Mouse (Mus musculus) brain, adult 2 months (tissue): Measurements from ENCODE around the gene Snai1.
A peak's percentile ranks its signal among the peaks of the same experiment; 100 is the strongest.

Experiments
- DNase-seq: peaks from one replicate; pipeline ENCODE4 v3.0.0; 2011; ENCODE audit warnings: low read depth, low spot score

The Snai1 gene

DNA sequence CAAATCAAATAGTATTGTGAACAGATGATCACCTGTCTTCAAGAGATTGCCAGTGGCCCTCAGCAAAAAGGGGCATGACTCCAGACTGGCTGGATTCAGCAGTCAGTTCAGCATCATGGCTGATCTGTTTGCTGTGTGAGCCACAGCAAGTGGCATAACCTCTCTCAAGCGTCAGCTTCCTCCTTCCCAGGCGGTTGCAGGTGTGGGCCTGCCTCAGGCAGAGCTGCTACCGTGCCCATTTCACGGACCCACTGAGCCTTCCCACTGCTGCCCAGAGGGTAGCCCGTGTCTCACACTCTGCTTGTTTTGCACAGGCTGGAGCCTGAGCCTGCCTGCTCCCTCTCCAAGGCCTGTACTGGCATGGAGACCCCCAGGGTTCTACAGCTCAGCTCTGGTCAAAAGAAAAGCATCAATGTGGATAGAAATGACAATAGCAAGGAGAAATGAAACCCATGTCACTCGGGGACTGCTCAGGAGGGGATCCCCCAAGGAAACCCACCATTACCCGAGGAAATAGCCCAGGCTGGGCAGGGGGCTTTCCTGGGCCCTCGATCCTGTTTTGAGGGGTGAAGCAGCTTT is 13.4 kb downstream of the Snai1 start:
- no peak for DNase-seq

DNA sequence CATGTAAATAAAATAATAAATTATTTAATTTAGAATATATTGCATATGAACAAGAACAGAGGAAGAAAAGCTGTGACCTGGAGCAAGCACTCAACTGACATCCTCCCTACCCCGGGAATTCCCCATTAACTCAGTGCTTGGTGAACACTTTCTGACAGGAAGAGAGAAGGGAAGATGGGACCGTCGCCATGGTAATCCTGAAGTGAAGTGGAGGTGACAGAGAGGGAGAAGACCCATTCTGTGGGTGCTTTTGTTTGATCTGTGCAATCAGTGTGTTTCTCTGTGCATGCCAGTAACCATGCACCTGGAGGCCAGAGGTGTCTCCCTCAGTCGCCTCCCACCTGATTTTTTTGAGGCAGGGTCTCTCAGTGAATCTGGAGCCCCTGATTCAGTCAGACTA is 14.3 kb downstream of the Snai1 start:
- no peak for DNase-seq

DNA sequence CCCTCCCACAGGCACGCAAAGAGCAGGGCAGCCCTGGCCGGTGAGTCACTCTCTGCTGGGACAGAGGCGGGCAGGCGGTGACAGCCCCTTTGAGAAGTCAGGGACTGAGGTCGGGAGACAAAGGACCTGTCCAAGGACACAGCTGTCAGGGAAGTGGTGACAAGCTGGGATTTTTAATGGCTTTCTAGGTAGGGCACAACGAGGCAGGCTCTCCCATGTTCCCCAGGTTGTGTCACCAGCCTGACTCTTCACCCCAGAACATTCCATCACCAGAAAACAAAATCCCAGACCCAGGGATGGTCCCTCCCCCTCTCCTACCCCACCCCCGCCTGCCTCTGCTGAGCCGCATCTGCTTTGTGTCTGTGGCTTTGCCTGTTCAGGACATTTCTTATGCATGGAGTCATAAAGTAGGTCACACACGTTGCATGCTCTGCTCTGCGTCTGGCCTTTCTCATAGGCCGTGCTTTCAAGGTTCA is 15.0 kb downstream of the Snai1 start:
- no peak for DNase-seq

DNA sequence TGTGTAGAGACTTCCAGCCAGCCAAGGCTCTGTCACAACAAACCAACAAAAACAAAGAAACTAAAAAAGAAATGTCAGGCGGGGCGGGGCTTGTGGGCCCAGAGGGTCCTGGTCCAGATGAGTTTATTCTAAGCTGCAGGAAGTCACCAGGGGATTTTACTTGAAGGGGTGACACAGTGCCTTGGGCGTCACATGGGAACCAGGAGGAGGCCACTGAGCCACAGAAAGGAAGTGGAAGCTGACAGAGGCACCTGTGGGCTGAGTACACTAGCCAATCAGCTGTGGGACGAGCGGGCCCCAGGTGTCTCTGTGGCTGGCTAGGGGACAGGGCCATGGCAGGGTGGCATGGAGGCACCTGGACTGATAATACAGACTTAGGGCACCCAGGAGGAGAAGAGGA is 17.8 kb downstream of the Snai1 start:
- DNase-seq, result no peak

DNA sequence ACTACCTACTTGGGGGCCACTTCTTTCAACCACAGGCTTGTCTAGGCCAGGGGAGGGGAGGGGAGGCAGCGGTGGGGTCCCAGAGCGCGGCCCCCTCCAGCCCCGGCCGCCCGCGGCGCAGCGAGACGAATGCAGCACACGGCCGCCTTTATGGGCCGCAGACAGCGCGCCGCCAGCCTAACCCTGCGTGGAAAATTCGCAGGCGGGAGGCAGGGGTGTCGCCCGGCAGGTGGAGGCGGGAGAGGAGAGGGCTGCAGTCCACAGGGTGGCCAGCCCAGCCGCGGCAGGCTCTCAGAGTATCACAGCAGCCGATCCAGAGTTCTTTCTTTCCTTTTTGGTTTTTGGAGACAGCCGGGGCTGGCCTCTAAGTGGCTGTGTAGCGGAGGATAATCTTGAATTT is 21.4 kb downstream of the Snai1 start:
- no peak for DNase-seq

DNA sequence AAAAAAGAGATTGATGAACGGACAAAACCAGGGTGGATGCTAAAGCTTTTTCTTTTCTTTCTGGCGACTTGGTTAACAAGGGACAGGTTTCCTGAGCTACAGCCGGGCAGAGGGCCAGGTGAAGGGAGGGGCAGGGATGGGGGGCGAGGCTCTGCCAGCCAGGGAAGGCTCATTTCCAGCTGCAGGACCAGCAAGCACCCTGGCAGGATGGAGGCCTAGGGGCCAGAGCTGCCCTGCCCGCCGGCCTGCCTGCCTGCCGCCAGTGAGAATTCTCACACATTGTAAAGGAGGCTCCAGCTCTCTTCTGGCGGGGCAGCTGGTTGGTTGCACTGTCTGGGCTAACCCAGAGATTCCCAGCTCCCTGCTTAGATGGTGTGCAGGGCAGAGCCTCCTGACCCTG is 24.1 kb downstream of the Snai1 start:
- DNase-seq, result peak; percentile 15

DNA sequence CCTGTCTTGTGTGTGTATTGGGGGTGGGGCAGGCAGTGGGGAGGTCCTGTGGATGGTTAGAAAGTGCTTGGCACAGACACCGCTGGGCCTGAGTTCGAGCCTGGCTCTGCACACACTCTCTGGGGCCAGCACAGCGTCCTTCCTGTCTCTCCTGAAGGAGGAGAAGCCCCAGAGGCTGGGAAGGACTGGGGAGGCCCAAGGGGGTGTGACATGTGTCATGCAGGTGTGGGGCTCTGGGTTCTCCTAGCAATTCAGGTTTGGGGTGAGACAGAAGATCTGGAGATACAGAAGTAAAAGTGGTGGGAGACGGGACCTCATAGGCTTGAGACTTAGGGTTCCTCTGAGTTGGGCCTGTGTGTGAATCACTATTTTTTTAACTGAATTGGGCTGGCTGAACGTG is 25.0 kb downstream of the Snai1 start:
- no peak for DNase-seq

DNA sequence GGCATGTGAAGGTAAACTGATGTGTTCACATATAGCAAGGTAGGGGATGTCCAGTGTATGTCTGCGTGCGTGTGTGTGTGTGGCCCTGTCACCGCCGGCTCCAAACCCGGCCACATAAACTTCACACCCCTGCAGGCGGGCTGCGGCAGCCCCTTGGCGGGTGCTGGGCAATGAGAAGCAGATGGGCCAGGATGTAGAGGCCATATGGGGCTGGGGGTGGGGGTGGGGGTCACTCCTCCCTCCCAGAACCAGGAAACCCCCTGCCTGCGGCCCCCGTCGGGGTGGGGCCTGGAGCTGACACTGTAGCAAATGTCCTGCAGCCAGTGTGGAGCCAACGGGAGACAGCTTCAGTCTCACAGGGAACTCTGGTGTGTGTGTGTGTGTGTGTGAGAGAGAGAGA is 25.7 kb downstream of the Snai1 start:
- DNase-seq, result no peak

DNA sequence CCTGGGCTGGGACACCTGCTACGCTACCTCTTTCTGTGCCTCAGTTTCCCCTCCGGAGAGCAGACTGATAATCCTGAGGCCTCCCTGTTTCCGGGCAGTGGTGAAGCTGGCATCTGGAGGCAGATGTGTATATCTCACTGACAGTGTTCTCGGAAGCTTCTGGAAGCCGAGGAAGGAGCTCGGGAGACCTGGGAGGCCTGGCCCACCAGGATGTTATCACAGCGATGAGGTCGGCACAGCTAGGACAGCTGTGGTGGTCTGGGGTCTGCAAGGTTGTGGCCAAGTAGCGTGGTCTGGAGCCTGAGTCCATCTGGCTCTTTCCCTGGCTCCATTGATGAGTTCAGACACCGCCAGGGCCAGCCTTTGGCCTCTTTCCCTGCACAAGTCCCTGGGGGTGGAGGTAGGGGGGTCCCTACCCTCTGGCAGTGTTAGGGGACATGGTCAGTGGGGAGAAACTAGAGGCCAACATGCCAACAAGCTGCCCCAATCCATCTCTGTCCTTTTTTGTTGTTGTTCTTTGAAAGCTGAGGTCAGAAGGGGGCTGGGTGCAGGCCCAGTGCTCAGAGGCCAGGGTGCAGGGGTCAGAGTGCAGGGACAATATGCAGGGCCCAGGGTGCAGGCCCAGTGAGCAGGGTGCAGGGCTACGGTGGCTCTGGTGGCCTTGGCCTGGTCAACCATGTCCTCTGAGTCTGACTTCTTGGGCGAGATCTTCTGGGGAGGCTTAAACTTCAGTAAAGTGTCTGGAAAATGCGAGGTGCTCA is 26.7 kb downstream of the Snai1 start:
- no peak for DNase-seq

DNA sequence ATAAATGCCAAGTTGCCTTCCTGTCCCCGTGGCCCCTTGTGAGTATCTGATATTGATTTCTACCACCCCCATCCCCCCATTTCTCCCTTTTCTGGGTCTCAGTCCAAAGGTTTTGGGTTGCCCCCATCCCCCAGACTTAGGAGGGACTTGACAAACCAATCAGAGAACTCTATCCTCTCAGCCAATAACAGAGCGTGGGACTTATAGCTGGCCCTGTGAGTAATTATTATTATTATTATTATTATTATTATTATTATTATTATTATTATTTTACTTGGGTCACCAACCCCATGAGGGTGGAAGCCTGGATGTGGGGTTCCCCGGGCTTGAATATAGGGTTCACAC is 27.3 kb downstream of the Snai1 start:
- DNase-seq, result no peak

DNA sequence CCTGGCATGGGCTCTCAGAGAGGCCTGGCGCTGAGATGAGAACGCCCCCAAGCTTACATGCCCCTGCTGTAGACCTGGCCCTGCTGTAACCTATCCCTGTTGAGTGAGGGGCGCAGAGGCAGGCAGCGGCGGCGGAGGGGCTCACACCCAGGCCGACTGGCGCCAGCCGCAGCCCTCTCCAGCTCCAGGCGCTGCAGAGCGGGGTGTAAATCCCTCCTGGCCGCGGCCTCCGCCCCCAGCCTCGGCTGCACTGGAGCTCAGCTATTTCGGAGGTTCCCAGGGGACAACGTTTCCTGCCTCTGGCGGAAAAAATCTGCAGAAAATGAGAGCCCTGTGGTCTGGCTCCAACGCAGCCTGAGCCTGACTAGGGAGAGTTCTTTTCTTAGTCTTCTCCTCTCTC is 27.7 kb downstream of the Snai1 start:
- peak; percentile 16 for DNase-seq

DNA sequence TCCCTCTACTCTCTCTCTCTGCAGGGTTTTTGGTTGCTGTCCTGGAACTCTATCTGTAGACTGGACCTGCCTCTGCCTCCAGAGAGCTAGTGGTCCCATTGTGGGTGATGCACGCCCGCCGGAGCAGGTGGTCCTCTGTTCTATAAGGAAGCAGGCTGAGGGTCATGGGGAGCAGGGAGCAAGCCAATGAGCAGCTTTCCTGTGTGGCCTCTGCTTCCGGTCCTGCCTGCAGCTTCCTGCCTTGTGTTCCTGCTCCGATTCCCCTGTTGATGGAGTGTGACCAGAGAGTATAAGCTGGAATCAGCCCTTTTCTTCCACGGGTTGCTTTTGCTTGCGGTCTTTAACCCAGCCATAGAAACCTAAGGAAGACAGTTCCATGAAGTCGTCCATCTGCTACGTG is 30.1 kb downstream of the Snai1 start:
- DNase-seq, result no peak

DNA sequence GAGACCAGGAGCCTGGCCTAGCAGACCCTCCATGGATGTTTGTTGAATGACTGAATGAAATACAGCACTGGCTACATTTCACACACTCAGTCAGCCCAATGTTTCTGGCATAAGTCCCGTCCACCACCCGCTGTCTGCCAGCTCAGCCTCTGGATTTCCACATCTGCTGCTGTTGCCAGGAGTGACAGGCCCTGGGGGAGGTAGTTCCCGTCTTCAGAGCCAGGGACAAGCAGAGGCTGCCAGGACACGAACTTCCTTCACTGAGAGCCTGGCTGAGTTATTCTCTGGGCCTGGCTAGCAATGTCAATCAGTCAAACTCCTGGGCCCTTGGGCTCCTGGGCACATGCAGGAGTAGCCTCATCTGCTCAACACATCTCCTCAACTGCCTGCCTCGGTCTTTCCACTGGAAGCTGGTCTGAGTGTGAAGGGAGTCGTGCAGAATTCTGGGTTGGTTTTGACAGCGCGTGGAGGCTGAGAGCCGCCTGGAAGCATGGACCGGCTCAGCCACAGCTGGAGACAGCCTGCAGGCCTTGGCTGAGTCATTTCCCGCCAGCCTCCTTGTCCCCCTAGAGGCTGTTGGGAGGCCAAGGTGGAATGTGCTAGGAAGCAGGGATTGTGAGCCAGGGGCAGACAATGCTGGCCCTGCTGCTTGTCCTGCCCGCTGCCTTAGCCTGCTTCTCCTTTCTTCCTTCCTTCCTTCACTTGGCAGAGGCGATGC is 32.1 kb downstream of the Snai1 start:
- peak; percentile 61 for DNase-seq

DNA sequence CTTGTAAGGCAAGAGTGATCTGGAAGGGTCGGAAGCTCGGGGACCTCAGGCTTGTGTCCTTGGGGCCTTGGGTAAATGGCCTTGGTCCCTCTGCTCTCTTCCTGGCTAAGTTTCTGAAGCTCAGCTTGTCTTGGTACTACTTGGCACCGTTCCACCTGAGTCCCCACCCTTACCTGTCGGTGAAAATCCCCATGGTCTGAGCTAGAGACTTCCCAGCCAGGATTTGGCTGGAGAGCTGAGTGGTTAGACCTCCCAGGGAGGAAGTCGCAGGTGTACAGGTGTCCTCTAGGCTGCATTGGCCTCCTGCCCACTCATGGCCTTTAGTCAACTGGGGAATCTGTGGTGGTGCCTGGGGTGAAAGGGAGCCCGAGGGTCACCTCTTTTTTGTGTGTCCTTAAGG is 32.8 kb downstream of the Snai1 start:
- DNase-seq, result no peak

DNA sequence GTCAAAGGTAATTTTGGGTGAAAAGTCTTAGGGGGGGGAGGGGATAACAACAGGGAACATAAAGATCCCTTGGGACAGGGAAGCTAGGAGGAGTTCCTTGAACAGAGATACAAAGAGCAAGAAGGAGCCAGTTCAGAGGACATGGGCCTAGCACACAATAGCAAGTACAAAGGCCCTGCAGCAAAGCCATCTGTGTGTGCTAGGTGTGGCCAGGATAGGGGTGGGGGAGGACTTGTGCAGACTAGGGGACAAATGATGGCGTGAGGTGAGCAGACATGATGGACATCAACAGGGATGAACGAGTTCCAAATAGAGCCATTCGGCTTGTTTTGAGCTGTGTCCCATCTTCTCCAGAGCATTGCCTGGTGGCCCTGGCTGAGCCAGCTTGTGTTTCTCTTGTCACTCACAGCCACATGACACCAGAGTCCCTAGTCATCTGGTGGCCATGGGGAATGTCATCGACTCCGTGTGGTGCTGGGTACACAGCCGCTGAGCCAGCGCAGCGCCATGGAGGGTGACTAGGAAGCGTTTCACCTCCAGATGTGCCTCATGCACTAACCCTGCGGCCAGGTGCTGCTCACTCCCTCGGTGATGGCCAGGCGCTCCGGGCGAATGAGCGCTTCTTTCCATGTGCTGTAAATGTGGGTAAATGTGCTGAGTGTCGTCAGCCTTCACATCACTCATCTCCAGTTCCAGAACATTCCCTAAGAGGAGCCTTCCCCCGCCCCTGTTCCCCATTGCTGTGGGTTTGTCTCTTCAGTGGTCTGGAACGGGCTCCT is 33.6 kb downstream of the Snai1 start:
- DNase-seq, result no peak

DNA sequence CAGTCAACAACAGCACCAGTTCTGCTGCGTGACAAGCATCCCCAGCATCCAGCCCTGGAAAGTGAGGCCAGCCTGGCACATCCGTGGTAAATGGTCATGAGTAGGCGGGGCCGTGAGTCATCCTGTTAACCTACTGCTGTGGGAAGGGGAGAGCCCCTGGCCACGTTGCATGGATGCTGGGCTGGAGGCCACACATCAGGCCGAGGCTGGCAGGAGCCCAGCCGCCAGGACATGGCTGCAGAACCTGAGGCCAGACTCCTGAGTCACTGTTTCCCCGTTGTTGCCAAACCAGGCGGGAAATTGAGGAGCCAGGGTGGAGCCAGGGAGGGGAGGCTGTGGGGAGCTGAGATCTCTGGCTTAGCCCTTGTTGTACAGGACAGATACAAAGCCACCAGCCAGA is 36.8 kb downstream of the Snai1 start:
- no peak for DNase-seq

DNA sequence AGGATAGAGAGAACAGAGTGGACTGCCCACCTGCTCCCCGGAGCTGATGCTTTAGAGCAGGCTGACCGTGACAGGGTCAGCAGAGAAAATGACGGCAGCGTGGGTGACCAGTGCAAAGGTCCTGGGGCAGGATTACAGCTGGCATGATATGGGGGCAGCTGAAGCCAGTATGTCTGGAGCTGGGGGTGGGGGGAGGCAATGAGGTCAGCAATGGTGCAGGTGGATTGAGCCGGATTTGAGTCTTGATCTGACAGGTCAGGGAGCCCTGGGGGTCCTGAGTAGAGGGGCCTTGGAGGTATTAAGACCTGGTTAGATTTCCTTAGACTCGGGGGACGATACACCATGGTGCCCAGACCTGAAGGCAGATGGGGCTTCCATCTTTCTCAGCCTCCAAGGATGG is 37.6 kb downstream of the Snai1 start:
- DNase-seq, result no peak

DNA sequence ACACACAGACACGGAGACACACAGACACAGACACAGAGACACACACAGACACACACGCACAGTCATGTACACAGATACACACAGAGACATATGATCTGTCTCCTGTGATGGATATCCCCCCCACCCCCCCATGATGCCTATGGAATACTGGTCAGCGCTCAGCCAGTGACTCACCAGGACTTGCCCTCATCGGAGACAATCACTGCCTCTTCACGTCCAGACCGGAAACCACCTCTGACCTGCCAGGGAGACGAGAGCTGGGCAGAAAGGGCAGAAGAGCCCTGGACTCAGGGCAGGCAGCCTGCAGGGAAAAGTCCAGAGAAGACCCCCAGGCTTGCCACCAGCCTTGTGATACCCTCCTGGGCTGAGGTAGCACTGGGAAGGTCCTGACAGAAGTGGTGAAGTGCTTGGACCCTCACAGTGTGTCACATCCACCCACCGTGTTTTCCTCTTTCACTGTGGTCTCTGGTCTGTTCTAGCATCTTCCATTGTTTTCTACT is 38.2 kb downstream of the Snai1 start:
- no peak for DNase-seq

DNA sequence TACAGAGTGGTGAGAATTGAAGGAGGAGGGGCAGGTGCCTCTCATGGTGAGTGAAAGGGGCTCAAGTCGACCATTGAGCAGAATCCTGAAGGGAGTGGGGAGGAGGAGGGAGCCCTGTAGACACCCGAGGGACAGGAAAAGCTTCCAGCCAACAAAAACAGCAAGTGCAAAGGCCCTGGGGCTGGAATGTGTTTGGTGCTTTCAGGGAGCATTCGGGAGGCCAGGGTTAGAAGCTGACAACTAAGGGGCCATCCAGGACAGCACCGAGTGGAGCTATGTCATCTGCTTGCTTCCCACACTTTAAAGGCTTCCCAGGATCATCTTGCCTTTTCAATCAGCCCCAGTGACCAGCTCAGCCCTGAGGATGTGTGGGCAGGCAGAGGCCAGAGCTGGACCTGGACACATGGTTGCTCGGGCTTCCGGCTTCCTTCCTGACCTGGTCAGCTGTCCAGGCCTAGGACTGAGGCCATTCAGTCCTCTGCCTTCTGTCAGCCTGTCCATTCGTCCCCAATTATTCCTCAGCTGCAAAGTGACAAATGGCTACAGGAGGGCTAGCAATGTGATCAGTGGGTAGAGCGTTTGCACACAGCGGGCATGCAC is 39.3 kb downstream of the Snai1 start:
- no peak for DNase-seq

DNA sequence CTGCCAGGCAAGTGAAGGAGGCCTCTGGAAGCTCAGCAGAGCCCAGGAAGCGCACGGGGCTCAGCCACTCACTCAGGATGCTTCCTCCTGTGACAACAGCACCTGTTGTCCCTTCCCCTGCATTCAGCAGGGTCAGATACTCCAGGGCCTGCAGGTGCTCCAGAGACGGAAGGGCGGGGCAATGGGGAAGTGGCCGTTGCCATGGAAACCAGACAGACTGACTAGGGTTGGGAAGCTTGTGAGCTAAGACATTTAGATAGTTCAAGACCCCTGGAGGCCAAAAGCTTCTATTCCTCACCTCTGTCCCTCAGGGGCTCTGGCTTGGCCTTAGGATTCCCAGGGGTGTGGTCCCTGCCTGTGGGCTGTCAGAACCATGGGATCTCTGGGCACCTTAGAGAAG is 40.5 kb downstream of the Snai1 start:
- DNase-seq, result no peak

DNA sequence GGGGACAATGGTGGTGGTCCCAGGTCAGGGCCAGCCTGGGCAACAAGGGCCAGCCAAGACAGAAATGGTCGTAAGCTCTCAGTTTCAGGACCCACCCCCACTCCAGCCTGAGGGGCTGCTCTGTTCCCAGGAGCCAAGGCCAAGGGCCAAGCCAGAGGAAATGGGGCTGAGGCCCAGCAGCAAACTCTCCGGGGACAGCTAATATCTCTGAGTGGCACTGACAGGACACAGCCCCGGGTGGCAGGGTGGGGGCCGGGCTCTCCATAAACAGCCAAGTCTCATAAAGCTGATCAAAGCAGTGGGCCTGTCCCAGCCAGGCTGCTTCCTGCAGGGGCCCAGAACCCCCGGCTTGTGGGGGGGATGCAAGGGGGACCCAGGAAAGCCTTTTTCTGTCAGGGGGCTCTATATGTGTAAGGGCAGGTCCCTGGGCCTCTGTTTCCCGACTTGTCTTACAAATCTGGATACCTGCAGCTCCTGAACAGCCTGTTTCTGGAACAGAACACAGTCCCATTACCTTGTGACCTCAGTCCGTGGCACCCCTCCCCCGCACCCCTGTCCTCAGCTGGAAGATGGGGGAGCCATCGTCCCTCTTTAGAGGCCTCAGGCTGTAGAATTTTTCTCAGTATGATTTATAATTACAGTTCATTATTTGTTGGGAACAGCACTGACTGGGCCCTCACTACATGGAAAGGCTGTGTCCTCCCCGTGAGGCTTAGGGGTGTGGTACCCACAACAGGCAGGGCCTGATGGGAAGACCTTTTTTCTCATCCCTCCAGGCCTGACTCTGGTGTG is 45.4 kb downstream of the Snai1 start:
- no peak for DNase-seq
